In the genomic region with DNA sequence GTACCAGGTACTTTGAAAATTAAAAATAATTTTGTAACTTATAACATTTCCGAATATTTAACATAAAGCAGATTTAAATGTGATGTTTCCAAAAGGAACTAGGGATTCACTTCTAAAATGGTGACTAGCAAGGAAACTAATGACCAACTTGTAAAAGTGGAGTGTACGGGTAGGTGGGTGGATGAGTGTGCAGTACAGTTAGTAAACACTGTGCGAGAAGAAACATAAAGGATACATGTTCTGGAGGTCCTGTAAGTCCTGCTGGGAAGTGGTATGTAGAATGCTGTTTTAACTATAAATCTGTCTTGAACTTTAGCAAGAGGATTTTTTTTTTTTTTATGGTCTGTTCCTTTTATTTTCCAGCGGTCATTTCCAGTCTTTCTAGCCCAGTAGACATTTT, we compare ENCODE assay signal across 7 mouse cellular contexts. TPM values are rescaled to one million over a fixed set of nuclear protein-coding genes. Genes with fewer than 3 reads are reported as not detected.
DNase-seq lines count a peak whose midpoint lies in the region; ATAC-seq and TF ChIP-seq lines count a peak whose summit lies in the region.

No protein-coding gene starts in this region.

- ATAC-seq in lung, embryonic 14.5 days (ENCODE audit: insufficient read depth), result no peak
- no peak for ATAC-seq in forebrain, embryonic 13.5 days
- no peak for ATAC-seq in limb, embryonic 13.5 days (ENCODE audit: low FRiP score, low read depth)
- ATAC-seq in stomach, embryonic 14.5 days (ENCODE audit: insufficient number of reproducible peaks, insufficient read depth, low FRiP score, low read depth), result no peak

- no peak for TF ChIP-seq CTCF in lung, embryonic 14.5 days (IDR thresholded peaks at IDR 0.05; ENCODE audit: low read depth)

- no peak for DNase-seq in lung, embryonic 14.5 days
- no peak for DNase-seq in lung, postnatal 36 days
- DNase-seq in spleen, postnatal 36 days (ENCODE audit: low spot score in 2 of 2), result no peak
- DNase-seq in cerebellum, postnatal 25 days, result no peak

- H3K9ac ChIP-seq in lung, embryonic 14.5 days, result no peak overlapping the region
- H3K9ac ChIP-seq in forebrain, embryonic 13.5 days, result peak overlapping the region; percentile 92
- H3K9ac ChIP-seq in limb, embryonic 13.5 days, result no peak overlapping the region
- no peak overlapping the region for H3K9ac ChIP-seq in stomach, embryonic 14.5 days (replicated peaks; ENCODE audit: low read depth, low read length)

- peaks cover 19% of the 10 kb centered on the region for H3K36me3 ChIP-seq in lung, embryonic 14.5 days (ENCODE audit: insufficient read depth)
- H3K36me3 ChIP-seq in forebrain, embryonic 13.5 days (ENCODE audit: poor library complexity, severe bottlenecking), result peaks cover 12% of the 10 kb centered on the region
- H3K36me3 ChIP-seq in limb, embryonic 13.5 days, result peaks cover 11% of the 10 kb centered on the region
- peaks cover 10% of the 10 kb centered on the region for H3K36me3 ChIP-seq in stomach, embryonic 14.5 days (ENCODE audit: control insufficient read depth, insufficient read depth, low read length)

- H3K4me1 ChIP-seq in lung, embryonic 14.5 days (ENCODE audit: insufficient read depth), result 0 out of 2 replicates have a peak, but pooled peaks cover 2% of the 10 kb centered on the region
- peaks cover 30% of the 10 kb centered on the region for H3K4me1 ChIP-seq in forebrain, embryonic 13.5 days
- H3K4me1 ChIP-seq in limb, embryonic 13.5 days, result peaks cover 34% of the 10 kb centered on the region
- H3K4me1 ChIP-seq in stomach, embryonic 14.5 days (ENCODE audit: control insufficient read depth, insufficient read depth, low read length), result peaks cover 2% of the 10 kb centered on the region; the same call in 1 of the 2 replicates

- H3K9me3 ChIP-seq in lung, embryonic 14.5 days (ENCODE audit: low read depth, low read length), result no peaks in the 10 kb centered on the region
- no peaks in the 10 kb centered on the region for H3K9me3 ChIP-seq in forebrain, embryonic 13.5 days (replicated peaks)
- H3K9me3 ChIP-seq in limb, embryonic 13.5 days, result no peaks in the 10 kb centered on the region
- no peaks in the 10 kb centered on the region for H3K9me3 ChIP-seq in stomach, embryonic 14.5 days (ENCODE audit: control insufficient read depth, low read depth, low read length)

- peak overlapping the region; percentile 79 for H3K4me2 ChIP-seq in lung, embryonic 14.5 days
- H3K4me2 ChIP-seq in forebrain, embryonic 13.5 days, result peak overlapping the region; percentile 79
- H3K4me2 ChIP-seq in limb, embryonic 13.5 days (replicated peaks), result peak overlapping the region; percentile 74
- peak overlapping the region; percentile 65 for H3K4me2 ChIP-seq in stomach, embryonic 14.5 days (replicated peaks; ENCODE audit: low read depth, low read length)

- H3K27me3 ChIP-seq in lung, embryonic 14.5 days (ENCODE audit: insufficient read depth, low read length), result no peaks in the 10 kb centered on the region
- no peaks in the 10 kb centered on the region for H3K27me3 ChIP-seq in forebrain, embryonic 13.5 days
- H3K27me3 ChIP-seq in limb, embryonic 13.5 days, result no peaks in the 10 kb centered on the region
- H3K27me3 ChIP-seq in stomach, embryonic 14.5 days (ENCODE audit: control insufficient read depth, insufficient read depth, low read length), result no peaks in the 10 kb centered on the region

- peak overlapping the region; percentile 89 for H3K4me3 ChIP-seq in lung, embryonic 14.5 days (ENCODE audit: low read depth, low read length)
- peak overlapping the region; percentile 72 for H3K4me3 ChIP-seq in forebrain, embryonic 13.5 days
- H3K4me3 ChIP-seq in limb, embryonic 13.5 days, result peak overlapping the region; percentile 96
- peak overlapping the region; percentile 88 for H3K4me3 ChIP-seq in stomach, embryonic 14.5 days (ENCODE audit: low read depth, low read length)

- 72% methylated on average over 4 of the region's 4 CpGs for WGBS in lung, embryonic 14.5 days
- WGBS in forebrain, embryonic 13.5 days, result 60% methylated on average over 4 of the region's 4 CpGs
- WGBS in limb, embryonic 13.5 days, result 45% methylated on average over 4 of the region's 4 CpGs
- WGBS in stomach, embryonic 14.5 days, result 67% methylated on average over 4 of the region's 4 CpGs

- no peak overlapping the region for H3K27ac ChIP-seq in lung, embryonic 14.5 days (ENCODE audit: low read depth)
- H3K27ac ChIP-seq in forebrain, embryonic 13.5 days, result no peak overlapping the region
- H3K27ac ChIP-seq in limb, embryonic 13.5 days, result no peak overlapping the region
- H3K27ac ChIP-seq in stomach, embryonic 14.5 days (ENCODE audit: low read length), result no peak overlapping the region

RNA-seq across cellular contexts. Expression of gene Tob1, which starts 1.7 kb away (rescaled TPM):
- polyA plus RNA-seq in lung, embryonic 14.5 days (2014; fragmentation: Nextera tagmentation; extraction: Ambion mirVana), result 18.2 and 19.9 TPM in 2 replicates
- polyA plus RNA-seq in forebrain, embryonic 13.5 days (2015; fragmentation: Nextera tagmentation; extraction: Ambion mirVana), result 39.0 and 41.0 TPM in 2 replicates
- 30.0 and 33.9 TPM in 2 replicates for polyA plus RNA-seq in limb, embryonic 13.5 days (2015; fragmentation: Nextera tagmentation; extraction: Ambion mirVana)
- 24.2 and 30.5 TPM in 2 replicates for polyA plus RNA-seq in stomach, embryonic 14.5 days (2014; fragmentation: Nextera tagmentation; extraction: Ambion mirVana)

RNA-seq across cellular contexts. Expression of gene Wfikkn2, which starts 32.8 kb away (rescaled TPM):
- polyA plus RNA-seq in lung, embryonic 14.5 days (2014; fragmentation: Nextera tagmentation; extraction: Ambion mirVana), result 0.45 and 0.65 TPM in 2 replicates
- polyA plus RNA-seq in forebrain, embryonic 13.5 days (2015; fragmentation: Nextera tagmentation; extraction: Ambion mirVana), result 3.7 and 4.6 TPM in 2 replicates
- polyA plus RNA-seq in limb, embryonic 13.5 days (2015; fragmentation: Nextera tagmentation; extraction: Ambion mirVana), result 15.0 and 17.6 TPM in 2 replicates
- 1.3 and 1.6 TPM in 2 replicates for polyA plus RNA-seq in stomach, embryonic 14.5 days (2014; fragmentation: Nextera tagmentation; extraction: Ambion mirVana)
